ENCODE assay signal across 24 mouse cellular contexts in genomic region chr9:118574911-118575310, GRCm38 (mm10). TPM values are rescaled to one million over a fixed set of nuclear protein-coding genes. Genes with fewer than 3 reads are reported as not detected.
A peak's percentile ranks its signal among the peaks of the same experiment; 100 is the strongest.
DNase-seq lines count a peak whose midpoint lies in the region; ATAC-seq and TF ChIP-seq lines count a peak whose summit lies in the region.
"Had no signal": no experiment of that assay in that cellular context is flagged by ENCODE, and none has a peak within 500 bp of the region (broad histone marks: within the 10 kb centered on the region; RNA-seq: fewer than 3 reads in every experiment).

No protein-coding gene starts in this region.

- peaks cover 87% of the 10 kb centered on the region for H3K36me3 ChIP-seq in heart, embryonic 10.5 days
- peaks cover 67% of the 10 kb centered on the region for H3K36me3 ChIP-seq in liver, postnatal 0 days (replicated peaks; ENCODE audit: insufficient read depth, low read length)

- H3K4me3 ChIP-seq in heart, embryonic 10.5 days = no peak overlapping the region
- no peak overlapping the region for H3K4me3 ChIP-seq in liver, postnatal 0 days (ENCODE audit: low read depth, low read length)
- H3K4me3 ChIP-seq: embryonic facial prominence, embryonic 15.5 days; heart, adult 2 months; heart, embryonic 15.5 days; layer of hippocampus, adult 2 months; limb, embryonic 10.5 days; megakaryocyte, embryonic 14.5 days; neural tube, embryonic 13.5 days had no signal

- H3K27me3 ChIP-seq in heart, embryonic 10.5 days (ENCODE audit: insufficient read depth, poor library complexity, severe bottlenecking) = no peaks in the 10 kb centered on the region
- H3K27me3 ChIP-seq in liver, postnatal 0 days (ENCODE audit: insufficient read depth, low read length) = no peaks in the 10 kb centered on the region
- H3K27me3 ChIP-seq: embryonic facial prominence, embryonic 15.5 days; heart, embryonic 15.5 days; megakaryocyte, embryonic 14.5 days; neural tube, embryonic 13.5 days had no signal

- H3K27ac ChIP-seq in heart, embryonic 10.5 days = no peak overlapping the region
- H3K27ac ChIP-seq in liver, postnatal 0 days (ENCODE audit: low read depth) = no peak overlapping the region
- H3K27ac ChIP-seq: embryonic facial prominence, embryonic 15.5 days; heart, adult 2 months; heart, embryonic 15.5 days; kidney, postnatal 0 days; layer of hippocampus, adult 2 months; limb, embryonic 10.5 days; neural tube, embryonic 13.5 days had no signal

- 94% methylated on average over 5 of the region's 5 CpGs for WGBS in heart, embryonic 10.5 days
- WGBS in liver, postnatal 0 days (ENCODE audit: insufficient replicate concordance) = 80% methylated on average over 5 of the region's 5 CpGs

- no peaks in the 10 kb centered on the region for H3K4me1 ChIP-seq in heart, embryonic 10.5 days
- H3K4me1 ChIP-seq in liver, postnatal 0 days (ENCODE audit: insufficient read depth) = no peaks in the 10 kb centered on the region
- H3K4me1 ChIP-seq: embryonic facial prominence, embryonic 15.5 days; heart, embryonic 15.5 days; limb, embryonic 10.5 days; neural tube, embryonic 13.5 days had no signal

- peak; percentile 61 for DNase-seq in heart, embryonic 10.5 days (ENCODE audit: low spot score)
- no peak for DNase-seq in heart, adult 18-20 months
- peak; percentile 52 for DNase-seq in right cerebral cortex, postnatal 25 days
- no peak for DNase-seq in right cerebral cortex, postnatal 14 days
- DNase-seq in cerebellum, adult 9-10 months = peak; percentile 72
- no peak for DNase-seq in liver, postnatal 0 days
- no peak for DNase-seq in embryo, embryonic 9.5 days (ENCODE audit: extremely low spot score)
- DNase-seq: adrenal gland, adult 2 months; B cell, adult 2 months; embryo, embryonic 11 days; gastrocnemius, postnatal 10 days; heart, adult 2 months; heart, postnatal 4 days; lung, adult 2 months; midbrain, embryonic 14.5 days had no signal

- H3K9ac ChIP-seq in liver, postnatal 0 days (replicated peaks) = no peak overlapping the region
- H3K9ac ChIP-seq: embryonic facial prominence, embryonic 15.5 days; heart, embryonic 15.5 days; neural tube, embryonic 13.5 days had no signal

- no peaks in the 10 kb centered on the region for H3K9me3 ChIP-seq in heart, embryonic 10.5 days
- H3K9me3 ChIP-seq in liver, postnatal 0 days (ENCODE audit: low read length) = no peaks in the 10 kb centered on the region
- H3K9me3 ChIP-seq: embryonic facial prominence, embryonic 15.5 days; heart, embryonic 15.5 days; limb, embryonic 10.5 days; megakaryocyte, embryonic 14.5 days; neural tube, embryonic 13.5 days had no signal

- no peak for TF ChIP-seq EP300 in liver, postnatal 0 days (IDR thresholded peaks at IDR 0.05; ENCODE audit: low read depth)

- ATAC-seq in liver, postnatal 0 days = no peak
- ATAC-seq: hindbrain, embryonic 16.5 days; intestine, embryonic 16.5 days had no signal

- no peak overlapping the region for H3K4me2 ChIP-seq in liver, postnatal 0 days (ENCODE audit: low read depth, low read length)
- H3K4me2 ChIP-seq: embryonic facial prominence, embryonic 15.5 days; heart, embryonic 15.5 days; neural tube, embryonic 13.5 days had no signal

- TF ChIP-seq CTCF in liver, postnatal 0 days (IDR thresholded peaks at IDR 0.05; ENCODE audit: low read depth) = no peak

RNA-seq across cellular contexts. Expression of gene Itga9, which starts 31.6 kb away (rescaled TPM):
- polyA plus RNA-seq in heart, embryonic 10.5 days (2016; fragmentation: Nextera tagmentation; extraction: Ambion mirVana) = 8.3 and 8.9 TPM in 2 replicates
- 10 to 100 TPM; 35.0 to 36.2 TPM for total RNA-seq in heart, adult 18-20 months (2021)
- 3.8 and 4.8 TPM in 2 replicates for polyA plus RNA-seq in liver, postnatal 0 days (2015; fragmentation: Nextera tagmentation; extraction: Ambion mirVana)

Comparison
In these comparisons a context has a peak if more than half of its experiments do, and no peak if none do; other contexts are left out.
1. DNase-seq: peak in heart, embryonic 10.5 days (single experiment), right cerebral cortex, postnatal 25 days (single experiment) and cerebellum, adult 9-10 months (single experiment); none in heart, adult 18-20 months (0 of 2), right cerebral cortex, postnatal 14 days (single experiment), liver, postnatal 0 days (single experiment) and embryo, embryonic 9.5 days (single experiment).